9 mouse cellular contexts compared by ENCODE assay signal in the genomic region with DNA sequence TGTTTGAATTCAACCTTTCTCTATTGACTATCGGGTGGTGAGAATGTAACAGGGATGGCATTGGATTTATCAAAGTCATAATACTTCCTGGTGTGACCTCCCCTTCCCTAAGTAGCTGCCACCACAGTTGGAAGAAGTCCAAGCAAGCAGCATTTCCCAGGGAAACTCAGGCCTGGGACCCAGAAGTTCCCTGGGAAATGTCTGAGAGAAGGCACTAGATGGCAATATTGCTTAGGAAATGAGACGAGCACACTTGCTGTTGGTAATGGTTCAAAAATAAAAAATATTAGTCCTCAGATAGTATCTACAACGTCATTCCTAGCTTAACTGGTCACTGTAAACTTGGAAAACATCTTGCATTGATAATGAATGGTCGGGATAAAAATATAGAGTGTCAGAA. TPM values are rescaled to one million over a fixed set of nuclear protein-coding genes. Genes with fewer than 3 reads are reported as not detected.
A peak's percentile ranks its signal among the peaks of the same experiment; 100 is the strongest.
DNase-seq lines count a peak whose midpoint lies in the region; ATAC-seq and TF ChIP-seq lines count a peak whose summit lies in the region.
"Had no signal": no experiment of that assay in that cellular context is flagged by ENCODE, and none has a peak within 500 bp of the region (broad histone marks: within the 10 kb centered on the region; RNA-seq: fewer than 3 reads in every experiment).

No protein-coding gene starts in this region.

- H3K4me1 ChIP-seq in hindbrain, embryonic 16.5 days (ENCODE audit: control insufficient read depth, insufficient read depth, low read depth, low read length) = no peaks in the 10 kb centered on the region
- peaks cover 7% of the 10 kb centered on the region; the same call in 1 of the 2 replicates for H3K4me1 ChIP-seq in hindbrain, embryonic 10.5 days (replicated peaks)
- H3K4me1 ChIP-seq in E14TG2a.4 (replicated peaks; ENCODE audit: low read depth, low read length) = peaks cover 15% of the 10 kb centered on the region
- H3K4me1 ChIP-seq in limb, embryonic 13.5 days = peaks cover 22% of the 10 kb centered on the region
- H3K4me1 ChIP-seq: neural tube, embryonic 13.5 days had no signal

- H3K4me2 ChIP-seq in hindbrain, embryonic 16.5 days (ENCODE audit: low read length) = no peak overlapping the region
- H3K4me2 ChIP-seq in limb, embryonic 13.5 days (replicated peaks) = no peak overlapping the region
- H3K4me2 ChIP-seq: neural tube, embryonic 13.5 days had no signal

- no peak for DNase-seq in hindbrain, embryonic 10.5 days (ENCODE audit: low spot score)
- DNase-seq in ZHBTc4 (ENCODE audit: low read depth, low spot score) = peak; percentile 43
- DNase-seq in right cerebral cortex, postnatal 36 days (ENCODE audit: low spot score in 2 of 2) = no peak

- H3K9ac ChIP-seq in hindbrain, embryonic 16.5 days (ENCODE audit: low read depth, low read length) = no peak overlapping the region
- no peak overlapping the region for H3K9ac ChIP-seq in limb, embryonic 13.5 days
- H3K9ac ChIP-seq: neural tube, embryonic 13.5 days had no signal

- H3K27ac ChIP-seq in hindbrain, embryonic 16.5 days (ENCODE audit: low read depth, low read length) = no peak overlapping the region
- no peak overlapping the region for H3K27ac ChIP-seq in hindbrain, embryonic 10.5 days
- no peak overlapping the region for H3K27ac ChIP-seq in limb, embryonic 13.5 days
- H3K27ac ChIP-seq: neural tube, embryonic 13.5 days had no signal

- H3K9me3 ChIP-seq in hindbrain, embryonic 16.5 days (ENCODE audit: control insufficient read depth, low read length) = no peaks in the 10 kb centered on the region
- H3K9me3 ChIP-seq in hindbrain, embryonic 10.5 days = no peaks in the 10 kb centered on the region
- H3K9me3 ChIP-seq in E14TG2a.4 (ENCODE audit: low read length) = no peaks in the 10 kb centered on the region
- H3K9me3 ChIP-seq in limb, embryonic 13.5 days = no peaks in the 10 kb centered on the region
- H3K9me3 ChIP-seq: neural tube, embryonic 13.5 days had no signal

- H3K27me3 ChIP-seq in hindbrain, embryonic 16.5 days (replicated peaks; ENCODE audit: control insufficient read depth, insufficient read depth, low read length) = no peaks in the 10 kb centered on the region
- no peaks in the 10 kb centered on the region for H3K27me3 ChIP-seq in hindbrain, embryonic 10.5 days (ENCODE audit: insufficient read depth, poor library complexity, severe bottlenecking)
- no peaks in the 10 kb centered on the region for H3K27me3 ChIP-seq in E14TG2a.4 (ENCODE audit: insufficient read depth, low read length)
- no peaks in the 10 kb centered on the region for H3K27me3 ChIP-seq in limb, embryonic 13.5 days
- H3K27me3 ChIP-seq: neural tube, embryonic 13.5 days had no signal

- H3K36me3 ChIP-seq in hindbrain, embryonic 16.5 days (ENCODE audit: control insufficient read depth, insufficient read depth, low read length) = no peaks in the 10 kb centered on the region
- no peaks in the 10 kb centered on the region for H3K36me3 ChIP-seq in hindbrain, embryonic 10.5 days
- H3K36me3 ChIP-seq in E14TG2a.4 (ENCODE audit: insufficient read depth, low read length) = no peaks in the 10 kb centered on the region
- H3K36me3 ChIP-seq in limb, embryonic 13.5 days = no peaks in the 10 kb centered on the region
- H3K36me3 ChIP-seq: neural tube, embryonic 13.5 days had no signal

- ATAC-seq in hindbrain, embryonic 16.5 days = peak; percentile 64; the same call in 1 of the 2 replicates
- peak; percentile 24; the same call in 1 of the 2 replicates for ATAC-seq in limb, embryonic 13.5 days (ENCODE audit: low FRiP score, low read depth)
- ATAC-seq in monocyte, adult 5-6 weeks (replicated peaks; ENCODE audit: insufficient number of reproducible peaks, low FRiP score, low TSS enrichment, poor library complexity, severe bottlenecking) = no peak

- H3K4me3 ChIP-seq in hindbrain, embryonic 16.5 days (ENCODE audit: low read length) = no peak overlapping the region
- H3K4me3 ChIP-seq in hindbrain, embryonic 10.5 days = no peak overlapping the region
- H3K4me3 ChIP-seq in E14TG2a.4 (replicated peaks; ENCODE audit: low read length) = no peak overlapping the region
- no peak overlapping the region for H3K4me3 ChIP-seq in limb, embryonic 13.5 days
- H3K4me3 ChIP-seq: neural tube, embryonic 13.5 days had no signal

- TF ChIP-seq CTCF in E14TG2a.4 (conservative IDR thresholded peaks at IDR 0.05; ENCODE audit: low read length) = peak; percentile 18; the same call in 1 of the 2 replicates

- WGBS in hindbrain, embryonic 16.5 days = 26% methylated on average over 4 of the region's 4 CpGs
- WGBS in hindbrain, embryonic 10.5 days = 39% methylated on average over 4 of the region's 4 CpGs
- 20% methylated on average over 4 of the region's 4 CpGs for WGBS in limb, embryonic 13.5 days

RNA-seq across cellular contexts. Expression of a gene that starts 35.0 kb away (rescaled TPM):
- 0.78 and 1.2 TPM in 2 replicates for polyA plus RNA-seq in hindbrain, embryonic 16.5 days (2015; fragmentation: Nextera tagmentation; extraction: Ambion mirVana)
- polyA plus RNA-seq in hindbrain, embryonic 10.5 days (2016; fragmentation: Nextera tagmentation; extraction: Ambion mirVana) = 0.14 and 0.85 TPM in 2 replicates
- 1.7 and 1.9 TPM in 2 replicates for polyA plus RNA-seq in limb, embryonic 13.5 days (2015; fragmentation: Nextera tagmentation; extraction: Ambion mirVana)
- 0.53 to 0.67 TPM in 2 of 3 replicates, not detected in the other for total RNA-seq in monocyte, adult 5-6 weeks (2017)
- polyA plus RNA-seq: large intestine, adult 2 months had no signal

RNA-seq across cellular contexts. Expression of a gene that starts 38.6 kb away (rescaled TPM):
- 49.9 and 56.1 TPM in 2 replicates for polyA plus RNA-seq in hindbrain, embryonic 16.5 days (2015; fragmentation: Nextera tagmentation; extraction: Ambion mirVana)
- 19.8 and 20.9 TPM in 2 replicates for polyA plus RNA-seq in hindbrain, embryonic 10.5 days (2016; fragmentation: Nextera tagmentation; extraction: Ambion mirVana)
- polyA plus RNA-seq in limb, embryonic 13.5 days (2015; fragmentation: Nextera tagmentation; extraction: Ambion mirVana) = 44.9 and 46.5 TPM in 2 replicates
- total RNA-seq in monocyte, adult 5-6 weeks (2017) = 0.67 to 3.4 TPM (median 2.3 TPM) in 3 replicates

RNA-seq across cellular contexts. Expression of a gene that starts 53.8 kb away (rescaled TPM):
- polyA plus RNA-seq in hindbrain, embryonic 16.5 days (2015; fragmentation: Nextera tagmentation; extraction: Ambion mirVana) = not detected in 2 replicates
- polyA plus RNA-seq in hindbrain, embryonic 10.5 days (2016; fragmentation: Nextera tagmentation; extraction: Ambion mirVana) = not detected in 2 replicates
- not detected in 2 replicates for polyA plus RNA-seq in limb, embryonic 13.5 days (2015; fragmentation: Nextera tagmentation; extraction: Ambion mirVana)
- total RNA-seq in monocyte, adult 5-6 weeks (2017) = not detected in 3 replicates
- polyA plus RNA-seq: neural tube, embryonic 13.5 days had no signal
